Mouse (Mus musculus): ENCODE data around the gene Tmem190.

DNA sequence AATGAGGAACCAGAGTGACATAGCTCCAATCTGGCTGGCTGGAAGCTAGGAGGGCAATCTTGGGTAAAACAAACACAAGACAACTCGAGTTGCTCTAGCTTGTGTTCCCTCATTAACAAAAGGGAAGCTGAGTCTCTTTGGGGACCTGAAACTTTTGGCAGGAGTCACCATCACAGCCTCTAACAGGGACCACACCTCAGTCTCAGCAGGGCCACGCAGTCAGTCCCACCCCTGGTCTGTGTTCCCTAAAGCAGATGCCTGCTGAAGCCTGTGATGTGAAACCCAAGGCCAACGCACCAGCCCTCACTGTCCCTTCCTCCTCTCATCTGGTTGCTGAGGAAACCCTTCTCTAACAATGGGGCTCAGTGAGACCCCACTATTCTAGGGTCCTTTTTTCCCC is 607 bp upstream of the Tmem190 start:
- TF ChIP-seq CTCF (IDR thresholded peaks at IDR 0.05; ENCODE audit: borderline replicate concordance, insufficient read depth, low read length) (no peak), POLR2A (IDR thresholded peaks at IDR 0.05; ENCODE audit: low read depth, low read length) (no peak)
